ENCODE assay signal across 8 mouse cellular contexts in the genomic region with DNA sequence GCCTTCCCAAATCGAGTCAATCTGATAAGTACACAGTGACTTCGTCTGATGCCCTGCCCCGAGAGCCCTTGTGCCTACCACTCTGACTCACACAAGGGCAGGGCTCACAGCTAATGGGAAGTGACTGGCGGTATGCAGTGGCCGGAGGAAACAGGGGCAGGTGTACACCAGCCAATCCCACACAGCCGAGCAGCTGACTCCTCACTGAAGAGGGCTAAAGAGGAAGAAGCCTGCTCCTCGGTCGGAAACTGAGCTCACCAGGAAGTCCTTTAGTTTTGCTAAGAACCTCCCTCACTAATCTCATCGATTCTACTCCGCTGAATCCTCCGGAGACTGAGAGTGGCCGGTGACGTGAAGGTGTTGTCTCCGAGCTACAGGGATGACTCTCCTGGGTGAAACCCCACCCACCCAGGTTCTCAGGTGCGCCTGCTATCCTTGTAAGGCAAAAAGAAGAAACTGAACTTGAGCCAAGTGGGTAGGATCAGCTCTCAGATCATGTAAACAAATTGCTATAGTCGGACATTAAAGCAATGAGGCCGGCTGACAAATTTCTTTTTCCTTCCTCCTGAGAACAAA. TPM values are rescaled to one million over a fixed set of nuclear protein-coding genes. Genes with fewer than 3 reads are reported as not detected.
DNase-seq lines count a peak whose midpoint lies in the region; ATAC-seq and TF ChIP-seq lines count a peak whose summit lies in the region.

No protein-coding gene starts in this region.

- H3K27ac ChIP-seq in forebrain, embryonic 11.5 days (ENCODE audit: low read depth, low read length), result no peak overlapping the region
- H3K27ac ChIP-seq in hindbrain, embryonic 15.5 days (replicated peaks), result no peak overlapping the region
- no peak overlapping the region for H3K27ac ChIP-seq in liver, embryonic 11.5 days (ENCODE audit: low read depth, low read length)

- H3K4me2 ChIP-seq in forebrain, embryonic 11.5 days (ENCODE audit: low read depth, low read length, severe bottlenecking), result peak overlapping the region; percentile 16; the same call in 1 of the 2 replicates
- peak overlapping the region; percentile 40 for H3K4me2 ChIP-seq in hindbrain, embryonic 15.5 days
- H3K4me2 ChIP-seq in liver, embryonic 11.5 days, result peak overlapping the region; percentile 59

- ATAC-seq in Patski, result peak; percentile 100
- peak; percentile 53; the same call in 1 of the 2 replicates for ATAC-seq in forebrain, embryonic 11.5 days (replicated peaks; ENCODE audit: low FRiP score)
- ATAC-seq in hindbrain, embryonic 15.5 days (ENCODE audit: low FRiP score, low read depth), result peak; percentile 65
- peak; percentile 76 for ATAC-seq in liver, embryonic 11.5 days (replicated peaks; ENCODE audit: low FRiP score)
- ATAC-seq in monocyte, adult 5-6 weeks (replicated peaks; ENCODE audit: insufficient number of reproducible peaks, low FRiP score, low TSS enrichment, poor library complexity, severe bottlenecking), result peak; percentile 96

- POLR2A ChIA-PET in Patski (lab: Charles Lee), result no interaction called here

- DNase-seq in 3134 (ENCODE audit: extremely low read depth, insufficient read length, low spot score) (peak; percentile 79), Patski (ENCODE audit: low read depth, low spot score) (peak; percentile 50)
- no peak for DNase-seq in forebrain, embryonic 11.5 days (ENCODE audit: low spot score)
- peak; percentile 42 for DNase-seq in liver, embryonic 11.5 days (ENCODE audit: low spot score)
- peak; percentile 50 to 77 for DNase-seq in urinary bladder, adult 18-20 months (ENCODE audit: low spot score in 2 of 2)
- no peak for DNase-seq in left cerebral cortex, adult 11 months (ENCODE audit: low spot score)

- H3K27me3 ChIP-seq in Patski, result no peaks in the 10 kb centered on the region
- H3K27me3 ChIP-seq in forebrain, embryonic 11.5 days (ENCODE audit: control insufficient read depth, insufficient read depth, low read length), result no peaks in the 10 kb centered on the region
- no peaks in the 10 kb centered on the region for H3K27me3 ChIP-seq in hindbrain, embryonic 15.5 days
- no peaks in the 10 kb centered on the region for H3K27me3 ChIP-seq in liver, embryonic 11.5 days (replicated peaks; ENCODE audit: control insufficient read depth, insufficient read depth, low read length)

- WGBS in forebrain, embryonic 11.5 days, result 4% methylated on average over 17 of the region's 17 CpGs
- WGBS in hindbrain, embryonic 15.5 days, result 24% methylated on average over 17 of the region's 17 CpGs
- WGBS in liver, embryonic 11.5 days, result 9% methylated on average over 17 of the region's 17 CpGs

- CTCF ChIA-PET in Patski (lab: Charles Lee), result interaction anchor here (0.9 to 2.6 kb wide), 6 partner anchors 11 to 100 kb away, joined by 3 to 14 read pairs (median 4); no protein-coding TSS in a partner anchor

- H3K4me1 ChIP-seq in forebrain, embryonic 11.5 days (replicated peaks; ENCODE audit: control insufficient read depth, insufficient read depth, low read length), result peaks cover 9% of the 10 kb centered on the region; the same call in 1 of the 2 replicates
- 0 out of 2 replicates have a peak, but pooled peaks cover 8% of the 10 kb centered on the region for H3K4me1 ChIP-seq in hindbrain, embryonic 15.5 days (replicated peaks)
- H3K4me1 ChIP-seq in liver, embryonic 11.5 days (replicated peaks; ENCODE audit: control insufficient read depth, insufficient read depth, low read length), result peaks cover 13% of the 10 kb centered on the region

- H3K4me3 ChIP-seq in forebrain, embryonic 11.5 days (ENCODE audit: low read depth, low read length), result no peak overlapping the region
- no peak overlapping the region for H3K4me3 ChIP-seq in hindbrain, embryonic 15.5 days
- peak overlapping the region; percentile 33 for H3K4me3 ChIP-seq in liver, embryonic 11.5 days (ENCODE audit: low read depth, low read length)

- in situ Hi-C loops in Patski (cut with MboI; ENCODE audit: low pct_unique_long_range_greater_than_20kb), result no loop called here

- no peaks in the 10 kb centered on the region for H3K9me3 ChIP-seq in forebrain, embryonic 11.5 days (ENCODE audit: control insufficient read depth, low read length)
- no peaks in the 10 kb centered on the region for H3K9me3 ChIP-seq in hindbrain, embryonic 15.5 days
- H3K9me3 ChIP-seq in liver, embryonic 11.5 days (ENCODE audit: control insufficient read depth, low read length), result no peaks in the 10 kb centered on the region

- no peaks in the 10 kb centered on the region for H3K36me3 ChIP-seq in forebrain, embryonic 11.5 days (ENCODE audit: control insufficient read depth, insufficient read depth, low read length)
- no peaks in the 10 kb centered on the region for H3K36me3 ChIP-seq in hindbrain, embryonic 15.5 days
- H3K36me3 ChIP-seq in liver, embryonic 11.5 days (ENCODE audit: control insufficient read depth, insufficient read depth, low read length), result no peaks in the 10 kb centered on the region

- H3K9ac ChIP-seq in forebrain, embryonic 11.5 days (ENCODE audit: low read length), result peak overlapping the region; percentile 12; the same call in 1 of the 2 replicates
- H3K9ac ChIP-seq in hindbrain, embryonic 15.5 days, result no peak overlapping the region
- no peak overlapping the region for H3K9ac ChIP-seq in liver, embryonic 11.5 days (ENCODE audit: low read depth, low read length)

- TF ChIP-seq CTCF in Patski (IDR thresholded peaks at IDR 0.05), result no peak

RNA-seq across cellular contexts. Expression of gene Tjp2, which starts 58.2 kb away (rescaled TPM):
- polyA plus RNA-seq in Patski (2021), result 43.3 TPM
- 32.1 and 36.9 TPM in 2 replicates for polyA plus RNA-seq in forebrain, embryonic 11.5 days (2014; fragmentation: Nextera tagmentation; extraction: Ambion mirVana)
- 12.9 and 13.9 TPM in 2 replicates for polyA plus RNA-seq in hindbrain, embryonic 15.5 days (2015; fragmentation: Nextera tagmentation; extraction: Ambion mirVana)
- polyA plus RNA-seq in liver, embryonic 11.5 days (2014; fragmentation: Nextera tagmentation; extraction: Ambion mirVana), result 14.0 and 14.2 TPM in 2 replicates
- 6.8 to 17.4 TPM (median 7.0 TPM) in 3 replicates for total RNA-seq in monocyte, adult 5-6 weeks (2017)

Comparison
In these comparisons a context has a peak if more than half of its experiments do, and no peak if none do; other contexts are left out.
1. DNase-seq: peak in 3134 (single experiment), Patski (single experiment), liver, embryonic 11.5 days (single experiment) and urinary bladder, adult 18-20 months (2 of 2); none in forebrain, embryonic 11.5 days (single experiment) and left cerebral cortex, adult 11 months (single experiment).
2. Peak in every context shown above with its lines, with median percentiles within 50 percentile points of each other: ATAC-seq and H3K4me2 ChIP-seq.